Mouse (Mus musculus): Measurements from ENCODE around the gene Mslnl.
A peak's percentile ranks its signal among the peaks of the same experiment; 100 is the strongest.

Mslnl gene

DNA sequence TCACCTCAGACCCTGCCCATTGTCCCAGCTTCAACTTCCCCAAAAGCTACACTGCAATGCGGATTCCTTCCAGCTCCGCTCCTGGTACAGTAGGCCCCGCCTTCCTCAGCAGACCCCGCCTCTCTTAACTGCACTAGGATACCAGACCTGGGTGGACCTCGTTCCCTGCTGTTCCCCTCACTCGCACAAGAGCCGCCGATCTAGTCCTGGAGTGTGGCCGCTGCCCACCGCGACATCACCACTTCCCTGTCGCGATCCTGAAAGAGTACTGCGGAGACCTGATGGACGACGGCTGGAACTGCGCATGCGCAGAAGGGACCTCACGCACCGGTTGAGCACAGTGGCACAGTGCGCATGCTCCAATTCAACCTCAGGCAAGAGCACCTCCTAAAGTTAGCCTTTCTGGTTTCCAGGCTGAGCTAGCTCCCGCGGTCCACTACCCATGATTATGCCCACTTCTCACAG, 49.5 kb downstream of the Mslnl start, which contains the start of gene Haghl:
Haghl (minus strand) TSS at position 393 of the 465 bp plus-strand sequence.
- peak; percentile 99 for DNase-seq (ENCODE audit: low read depth)

DNA sequence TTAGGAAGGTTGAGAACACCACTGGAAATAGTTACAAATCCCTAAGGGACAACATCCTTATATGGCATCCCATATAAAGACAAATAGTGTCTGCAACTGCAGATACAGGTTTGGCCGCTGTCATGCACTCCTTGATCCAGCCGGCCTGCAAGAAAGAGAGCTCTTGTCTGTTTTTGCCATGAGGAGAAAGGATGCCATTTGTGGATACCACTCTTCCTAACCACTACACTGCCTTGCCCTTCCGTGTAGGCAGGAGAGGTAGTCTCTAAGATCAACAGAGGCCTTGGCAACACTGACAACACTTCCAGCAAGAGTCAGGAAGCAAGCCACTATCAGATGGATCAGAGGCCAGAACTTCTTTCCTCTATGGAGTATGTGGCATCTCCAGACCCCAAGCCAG, 50.4 kb downstream of the Mslnl start, which contains the start of gene Ccdc78:
Ccdc78 (plus strand) TSS at position 301 of the 400 bp plus-strand sequence.
- DNase-seq (ENCODE audit: low read depth): no peak

DNA sequence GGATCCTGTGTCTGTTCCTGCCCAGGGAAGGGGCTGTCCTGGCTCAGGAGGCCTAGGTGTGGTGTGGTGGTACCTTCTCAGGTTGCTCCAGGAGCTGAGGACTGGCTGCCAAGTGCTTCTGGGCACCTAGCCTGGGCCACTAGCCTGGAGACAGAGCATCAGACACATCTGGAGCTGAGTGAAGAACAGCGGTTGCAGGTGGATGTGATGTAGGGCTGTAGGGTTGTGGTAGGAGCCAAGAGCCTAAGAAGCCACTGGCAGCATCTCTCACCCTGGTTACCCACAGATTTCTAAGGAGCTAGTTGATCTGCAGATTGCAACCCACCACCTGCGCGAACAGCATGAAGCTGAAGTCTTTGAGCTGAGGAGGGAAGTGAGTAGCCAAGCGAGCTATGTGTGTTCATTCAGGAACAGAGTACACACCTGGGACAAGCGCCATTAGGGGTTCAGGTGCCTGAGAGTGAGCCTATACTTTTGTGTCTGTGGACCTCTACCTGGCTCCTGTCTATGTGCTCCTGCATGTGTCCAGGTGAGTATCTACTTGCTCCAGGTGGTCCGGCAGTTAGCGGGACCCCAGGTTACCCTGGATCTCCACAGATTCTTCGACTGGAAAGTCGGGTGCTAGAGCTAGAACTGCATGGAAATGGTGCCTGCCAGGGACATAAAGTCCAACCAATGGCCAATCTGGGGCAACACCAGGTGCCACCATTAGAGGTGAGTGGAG, 51.1 kb downstream of the Mslnl start:
- no peak for DNase-seq (ENCODE audit: low read depth)

DNA sequence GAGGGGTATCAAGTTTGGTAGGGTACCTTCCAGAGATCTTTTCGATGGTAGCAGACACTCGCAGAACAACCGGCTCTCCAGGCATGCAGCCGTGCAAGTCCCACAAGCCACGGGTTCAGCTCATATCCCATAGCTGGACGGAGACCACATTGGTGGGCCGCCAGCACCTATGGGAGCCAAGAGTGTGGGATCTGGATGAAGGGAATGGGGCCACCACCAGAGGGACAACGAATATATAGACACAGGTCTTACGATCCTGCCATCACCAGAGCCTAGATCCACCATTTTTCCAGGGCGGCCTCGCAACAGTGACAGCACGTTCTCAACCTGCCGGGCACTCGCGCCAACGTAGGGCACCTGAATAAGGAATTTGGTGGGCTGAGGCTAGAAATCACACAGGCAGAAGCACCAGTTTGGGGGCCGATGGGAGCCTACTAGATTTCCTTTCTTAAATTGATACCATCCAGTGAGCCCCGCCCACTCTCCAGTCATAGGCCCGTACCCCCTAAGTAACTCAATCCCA, 55.5 kb downstream of the Mslnl start:
- no peak for DNase-seq (ENCODE audit: low read depth)

DNA sequence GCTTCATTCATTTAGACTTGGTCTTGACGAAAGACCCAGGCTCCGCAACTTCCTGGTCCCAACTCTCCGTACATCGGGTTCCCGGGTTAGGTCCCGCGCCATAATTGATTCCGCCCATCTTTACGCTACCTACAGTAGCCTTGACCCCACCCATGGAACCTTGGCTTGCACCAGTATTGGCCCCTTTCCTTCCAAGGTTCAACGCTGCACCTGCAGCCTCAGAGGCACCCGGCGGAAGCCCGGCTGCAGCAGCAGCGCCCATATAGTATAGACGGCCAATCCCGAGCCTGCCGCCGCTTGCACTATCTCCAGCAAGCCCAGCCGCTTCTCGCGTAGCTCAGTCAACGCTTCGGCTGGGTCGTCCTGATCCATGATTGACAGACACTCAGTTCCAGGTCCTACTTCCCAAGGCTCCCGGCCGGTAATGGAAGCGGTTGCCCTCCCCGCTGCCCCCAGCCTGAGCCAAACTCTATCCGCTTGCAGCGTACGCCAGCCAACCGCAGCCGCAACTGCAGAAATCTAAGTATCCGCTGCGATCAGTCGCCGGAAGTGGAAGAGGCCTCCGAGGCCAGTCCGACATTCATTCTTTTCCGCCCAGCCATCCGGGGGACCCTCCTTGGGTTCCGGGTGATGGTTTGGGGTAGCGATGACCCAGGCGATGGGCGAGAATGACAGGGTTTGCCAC, 56.1 kb downstream of the Mslnl start:
- DNase-seq (ENCODE audit: low read depth): peak; percentile 94

DNA sequence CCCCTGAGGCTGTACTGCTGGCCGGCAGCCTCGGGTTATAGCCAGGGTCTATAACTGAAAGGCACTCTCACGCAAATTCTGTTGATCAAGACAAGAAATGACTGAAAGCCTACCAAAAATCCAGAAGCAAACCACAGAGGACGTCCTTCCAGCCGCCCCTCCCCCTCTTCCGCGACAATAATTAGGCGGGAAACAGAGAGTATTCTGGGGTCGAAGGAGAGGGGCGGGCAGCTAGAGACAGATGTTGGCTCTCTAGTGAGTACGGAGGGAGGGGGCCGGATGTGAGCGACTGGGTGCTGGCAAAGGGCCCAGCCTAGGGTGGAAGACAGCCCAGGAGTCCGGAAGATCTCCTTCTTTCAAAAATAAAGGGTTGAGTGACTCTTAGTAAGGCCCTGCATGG, 56.8 kb downstream of the Mslnl start, which contains the start of gene Fam173a:
Fam173a (minus strand) TSS at position 287 of the 400 bp plus-strand sequence.
- DNase-seq (ENCODE audit: low read depth): peak; percentile 87

DNA sequence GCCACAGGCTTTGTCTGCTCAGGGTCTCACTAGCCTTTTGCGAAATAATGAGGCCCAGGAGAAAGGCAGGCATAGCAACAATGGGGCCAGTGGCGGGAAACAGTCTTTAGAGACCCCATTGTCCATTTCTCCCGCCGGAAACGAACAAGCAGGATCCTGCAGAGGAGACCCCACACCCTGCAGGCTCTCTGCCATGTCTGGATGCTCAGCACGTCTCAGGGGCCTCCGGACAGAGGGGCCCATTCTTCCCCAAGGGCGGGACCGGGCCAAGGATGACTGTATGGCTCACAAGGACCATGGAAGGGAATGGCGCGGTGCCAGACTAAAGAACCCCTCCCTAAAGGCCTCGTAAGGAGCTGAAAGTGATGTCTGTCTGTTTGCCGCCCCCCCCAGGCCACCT, 58.4 kb downstream of the Mslnl start:
- DNase-seq (ENCODE audit: low read depth): no peak

DNA sequence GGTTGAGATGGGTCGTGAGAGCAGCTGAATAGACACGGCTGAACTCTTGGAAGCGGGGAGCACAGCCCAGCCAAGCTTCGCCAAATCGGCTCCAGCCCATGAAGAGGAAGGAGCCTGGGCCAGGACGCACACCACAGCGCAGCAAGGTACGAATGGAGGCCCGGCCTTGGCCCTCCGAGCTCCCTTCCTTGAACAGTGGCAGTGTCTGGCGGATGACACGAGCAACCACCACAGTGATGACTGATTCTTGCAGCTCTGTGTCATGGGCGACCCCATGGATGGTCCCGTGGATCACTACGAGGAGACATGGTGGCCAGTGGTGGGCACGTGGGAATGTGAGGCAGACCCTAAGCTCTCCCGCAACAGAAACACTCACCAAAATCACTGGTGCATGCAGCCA, 59.2 kb downstream of the Mslnl start:
- no peak for DNase-seq (ENCODE audit: low read depth)

DNA sequence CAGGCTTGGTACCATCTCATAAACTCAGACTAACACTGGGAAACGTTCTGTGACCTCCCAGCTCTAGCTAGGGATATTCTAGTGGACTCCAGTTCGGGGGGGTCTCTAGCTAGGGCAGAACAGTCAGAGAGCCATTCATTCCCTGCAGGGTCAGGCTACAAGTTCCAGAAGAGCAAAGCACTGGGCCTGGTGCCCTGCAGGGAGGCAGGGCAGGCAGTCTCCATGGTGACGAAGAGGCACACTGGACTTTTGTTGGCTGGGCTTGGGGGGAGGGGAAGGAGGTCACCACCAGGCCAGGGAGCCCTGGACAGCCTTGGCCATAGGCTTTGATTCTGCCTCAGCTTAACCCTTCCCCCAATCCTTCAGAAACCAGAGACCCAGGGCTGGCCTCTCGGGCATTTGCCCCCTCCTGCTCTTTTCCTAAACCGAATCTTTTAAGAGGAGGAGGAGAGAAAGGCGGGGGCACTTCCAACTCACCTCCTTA, 59.8 kb downstream of the Mslnl start, which contains the start of gene AC134908.4:
AC134908.4 (minus strand) TSS at position 51 of the 484 bp plus-strand sequence.
- peak; percentile 60 for DNase-seq (ENCODE audit: low read depth)

DNA sequence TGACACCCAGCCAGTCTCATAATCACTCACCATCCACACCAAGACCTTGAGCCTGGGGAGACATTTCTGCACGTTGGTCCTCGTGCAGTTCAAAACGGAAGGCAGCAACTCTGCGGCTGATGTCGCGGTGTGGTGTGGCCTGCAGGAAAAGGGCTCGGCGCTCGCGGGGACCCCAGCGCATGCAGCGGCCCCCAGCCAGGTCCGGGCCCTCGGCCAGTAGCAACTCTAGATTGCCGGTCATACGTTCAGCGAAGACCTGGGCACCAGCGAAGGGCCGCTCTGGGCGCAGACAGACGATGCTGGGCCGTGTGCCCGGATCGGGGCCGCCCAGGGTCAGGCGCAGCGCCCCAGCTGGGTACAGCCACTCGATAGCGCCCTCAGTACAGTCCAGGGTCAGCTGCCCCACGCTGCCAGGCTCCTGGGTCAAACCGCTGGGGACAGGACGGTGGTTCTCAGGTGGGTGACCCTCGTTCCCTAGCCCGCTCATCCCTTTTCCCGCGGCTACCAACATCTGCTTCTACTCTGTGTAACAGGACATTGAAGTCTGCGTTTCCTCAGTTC, 60.4 kb downstream of the Mslnl start:
- peak; percentile 35 for DNase-seq (ENCODE audit: low read depth)

DNA sequence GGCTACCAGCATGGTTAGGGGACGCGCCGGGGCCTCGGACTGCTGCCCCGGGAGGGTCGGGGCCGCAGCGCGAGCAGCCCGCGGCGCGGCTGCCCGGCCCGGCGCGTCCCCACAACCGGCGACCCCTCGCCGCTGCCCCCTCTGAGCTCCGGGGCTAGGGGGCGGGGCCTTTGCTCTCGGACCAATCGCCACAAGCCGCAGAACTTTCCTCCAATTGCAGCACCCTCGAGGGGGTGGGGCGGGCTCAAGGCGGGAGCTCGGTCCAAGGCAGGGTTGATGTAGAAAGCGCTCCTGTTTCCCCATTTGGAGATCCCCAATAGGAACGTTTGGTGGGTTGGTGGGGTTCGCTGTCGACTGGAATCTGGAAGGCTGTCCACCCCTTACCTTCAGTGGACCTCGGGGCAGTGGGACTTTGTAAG, 61.1 kb downstream of the Mslnl start, which contains the start of gene Metrn:
Metrn (minus strand) TSS at position 186 of the 419 bp plus-strand sequence.
- DNase-seq (ENCODE audit: low read depth): peak; percentile 90
